Mouse (Mus musculus) Patski (cell line): Measurements from ENCODE around the gene Gm20458. TPM values are rescaled to one million over a fixed set of nuclear protein-coding genes. Genes with fewer than 3 reads are reported as not detected.

Source experiments
- ATAC-seq: fragments of 100-300 bp; one replicate; pipeline ENCODE4 v1.8.0; 2021
- CTCF ChIA-PET: fragments of 350-600 bp; sonication (Branson Sonifier 250); formaldehyde crosslinking; loops from one replicate; lab custom pipeline; 2022; ENCODE audit warnings: inconsistent platforms; lab: Charles Lee
- POLR2A ChIA-PET: fragments of 350-600 bp; sonication (Branson Sonifier 250); formaldehyde crosslinking; loops from one replicate; lab custom pipeline; 2022; ENCODE audit warnings: antibody characterized with exemption, inconsistent platforms; lab: Charles Lee
- DNase-seq: peaks from one replicate; pipeline ENCODE4 v3.0.0-alpha.2; 2011; ENCODE audit warnings: low read depth, low spot score
- H3K27me3 ChIP-seq: fragments of 371-371 bp; one replicate; pipeline ENCODE4 v1.5.1; 2021
- CTCF ChIP-seq: fragments of 100-300 bp; IDR thresholded peaks from one replicate; pipeline ENCODE4 v1.5.1; 2021
- in situ Hi-C: fragments of 300-500 bp; cut with MboI; formaldehyde crosslinking; loops from 3 replicates; pipeline ENCODE4 v1.11.1; 2018; ENCODE audit warnings: low pct_unique_long_range_greater_than_20kb, mixed read lengths
- polyA plus RNA-seq: library from polyadenylated mRNA; unstranded; gene quantifications from one replicate; pipeline ENCODE4 v1.2.3, GENCODE M21; 2021

Gene Gm20458
- polyA plus RNA-seq, 1 experiment from 2014 or later = 18.5 TPM

GRCm38 (mm10) chr2:164534315-164534714 is 73.5 kb downstream of the Gm20458 start:
- POLR2A ChIA-PET = no interaction called here
- DNase-seq (no peak), ATAC-seq (no peak)
- TF ChIP-seq CTCF = no peak
- no peaks in the 10 kb centered on the region for H3K27me3 ChIP-seq
- in situ Hi-C loops = loop anchor here (25.0 kb wide), 1 partner anchor 422 kb away; no protein-coding TSS in a partner anchor
- CTCF ChIA-PET = interaction anchor here (1.1 kb wide), 1 partner anchor 30 kb away, joined by 3 read pairs; no protein-coding TSS in a partner anchor

GRCm38 (mm10) chr2:164537003-164537402 is 76.2 kb downstream of the Gm20458 start:
- ChIA-PET POLR2A (interaction anchor here (0.6 kb wide), 1 partner anchor 83 kb away, joined by 4 read pairs; no protein-coding TSS in a partner anchor), CTCF (no interaction called here)
- H3K27me3 ChIP-seq = no peaks in the 10 kb centered on the region
- ATAC-seq (no peak), DNase-seq (no peak)
- no peak for TF ChIP-seq CTCF
- in situ Hi-C loops = loop anchor here (25.0 kb wide), 1 partner anchor 425 kb away; no protein-coding TSS in a partner anchor

Other genes starting within 250 kb of the Gm20458 start
- gene Wfdc15b, start 239.3 kb upstream of the Gm20458 start, polyA plus RNA-seq = not detected
- gene Svs2, start 222.5 kb upstream of the Gm20458 start, polyA plus RNA-seq = not detected
- gene Svs3b, start 204.3 kb upstream of the Gm20458 start, polyA plus RNA-seq = not detected
- gene Svs4, start 182.5 kb upstream of the Gm20458 start, polyA plus RNA-seq = not detected
- not detected for gene Svs3a, start 171.7 kb upstream of the Gm20458 start, polyA plus RNA-seq
- gene Svs6, start 144.2 kb upstream of the Gm20458 start, polyA plus RNA-seq = not detected
- not detected for gene Svs5, start 128.2 kb upstream of the Gm20458 start, polyA plus RNA-seq
- 149 TPM for gene Slpi, start 71.9 kb upstream of the Gm20458 start, polyA plus RNA-seq
- gene Rbpjl, start 57.8 kb upstream of the Gm20458 start, polyA plus RNA-seq = 0.06 TPM
- gene Matn4, start 55.8 kb upstream of the Gm20458 start, polyA plus RNA-seq = 0.10 TPM
- gene Sdc4, start 17.1 kb upstream of the Gm20458 start, polyA plus RNA-seq = 672 TPM
- gene Sys1, start 4.0 kb upstream of the Gm20458 start, polyA plus RNA-seq = 55.1 TPM
- 0.39 TPM for gene Trp53tg5, start 12.8 kb downstream of the Gm20458 start, polyA plus RNA-seq
- gene Dbndd2, start 25.1 kb downstream of the Gm20458 start, polyA plus RNA-seq = 48.8 TPM
- gene Pigt, start 36.6 kb downstream of the Gm20458 start, polyA plus RNA-seq = 136 TPM
- 0.15 TPM for gene Wfdc2, start 101.4 kb downstream of the Gm20458 start, polyA plus RNA-seq
- gene Spint3, start 112.5 kb downstream of the Gm20458 start, polyA plus RNA-seq = not detected
- gene Wfdc6a, start 124.5 kb downstream of the Gm20458 start, polyA plus RNA-seq = not detected
- not detected for gene Eppin, start 132.6 kb downstream of the Gm20458 start, polyA plus RNA-seq
- gene Wfdc6b, start 152.6 kb downstream of the Gm20458 start, polyA plus RNA-seq = not detected
- gene Wfdc8, start 152.7 kb downstream of the Gm20458 start, polyA plus RNA-seq = not detected
- gene Wfdc16, start 177.8 kb downstream of the Gm20458 start, polyA plus RNA-seq = not detected
- not detected for gene Wfdc10, start 195.1 kb downstream of the Gm20458 start, polyA plus RNA-seq
- gene Wfdc9, start 195.6 kb downstream of the Gm20458 start, polyA plus RNA-seq = not detected
- not detected for gene Wfdc11, start 213.1 kb downstream of the Gm20458 start, polyA plus RNA-seq
- not detected for gene Wfdc13, start 224.1 kb downstream of the Gm20458 start, polyA plus RNA-seq
- gene Spint4, start 237.5 kb downstream of the Gm20458 start, polyA plus RNA-seq = not detected